Mouse (Mus musculus): ENCODE data around the gene 1700003F12Rik.

Gene 1700003F12Rik

GRCm38 (mm10) chr2:154549127-154549885, 2.4 kb downstream of the 1700003F12Rik start:
- DNase-seq (ENCODE audit: low spot score) = peak; percentile 49

- no peak for DNase-seq (ENCODE audit: low spot score)
Measured at GRCm38 (mm10) chr2:154549886-154550189, 3.0 kb downstream of the 1700003F12Rik start.

- DNase-seq (ENCODE audit: low spot score) = no peak
Measured at GRCm38 (mm10) chr2:154550937-154551336, 4.1 kb downstream of the 1700003F12Rik start.

- DNase-seq (ENCODE audit: low spot score) = no peak
Measured at GRCm38 (mm10) chr2:154551476-154551875, 4.6 kb downstream of the 1700003F12Rik start, which contains the start of gene Actl10. TSS of gene Actl10 (plus strand) at chr2:154551776.

GRCm38 (mm10) chr2:154551927-154552326, 5.0 kb downstream of the 1700003F12Rik start:
- no peak for DNase-seq (ENCODE audit: low spot score)

GRCm38 (mm10) chr2:154552424-154552907, 5.6 kb downstream of the 1700003F12Rik start:
- DNase-seq (ENCODE audit: low spot score) = peak; percentile 47

GRCm38 (mm10) chr2:154555235-154555634, 8.3 kb downstream of the 1700003F12Rik start:
- DNase-seq (ENCODE audit: low spot score) = no peak

GRCm38 (mm10) chr2:154557184-154557832, 10.4 kb downstream of the 1700003F12Rik start:
- DNase-seq (ENCODE audit: low spot score) = peak; percentile 25

- no peak for DNase-seq (ENCODE audit: low spot score)
Measured at GRCm38 (mm10) chr2:154558264-154559039, 11.6 kb downstream of the 1700003F12Rik start, which contains the start of gene Necab3. TSS of gene Necab3 (minus strand) at chr2:154558890.

GRCm38 (mm10) chr2:154563612-154564170, 16.8 kb downstream of the 1700003F12Rik start:
- no peak for DNase-seq (ENCODE audit: low spot score)

- DNase-seq (ENCODE audit: low spot score) = no peak
Measured at GRCm38 (mm10) chr2:154565562-154565961, 18.7 kb downstream of the 1700003F12Rik start.

- no peak for DNase-seq (ENCODE audit: low spot score)
Measured at GRCm38 (mm10) chr2:154566641-154567040, 19.8 kb downstream of the 1700003F12Rik start.

GRCm38 (mm10) chr2:154567766-154568165, 20.9 kb downstream of the 1700003F12Rik start:
- DNase-seq (ENCODE audit: low spot score) = no peak

- DNase-seq (ENCODE audit: low spot score) = no peak
Measured at GRCm38 (mm10) chr2:154568329-154569070, 21.6 kb downstream of the 1700003F12Rik start.

- no peak for DNase-seq (ENCODE audit: low spot score)
Measured at GRCm38 (mm10) chr2:154569071-154569748, 22.3 kb downstream of the 1700003F12Rik start.

- DNase-seq (ENCODE audit: low spot score) = peak; percentile 91
Measured at GRCm38 (mm10) chr2:154569836-154570286, 23.0 kb downstream of the 1700003F12Rik start, which contains the start of gene E2f1. TSS of gene E2f1 (minus strand) at chr2:154569892.

GRCm38 (mm10) chr2:154570666-154571065, 23.8 kb downstream of the 1700003F12Rik start:
- DNase-seq (ENCODE audit: low spot score) = no peak

- no peak for DNase-seq (ENCODE audit: low spot score)
Measured at GRCm38 (mm10) chr2:154571266-154571665, 24.4 kb downstream of the 1700003F12Rik start.

- DNase-seq (ENCODE audit: low spot score) = no peak
Measured at GRCm38 (mm10) chr2:154571976-154572375, 25.1 kb downstream of the 1700003F12Rik start.

GRCm38 (mm10) chr2:154572996-154573395, 26.1 kb downstream of the 1700003F12Rik start:
- DNase-seq (ENCODE audit: low spot score) = no peak

- DNase-seq (ENCODE audit: low spot score) = no peak
Measured at GRCm38 (mm10) chr2:154574271-154574670, 27.4 kb downstream of the 1700003F12Rik start.

All from ovary, adult 18-20 months (tissue).